In genomic region chr11:112103252-112103651, GRCm38 (mm10) we compare ENCODE assay signal across 13 mouse cellular contexts.
DNase-seq lines count a peak whose midpoint lies in the region; ATAC-seq and TF ChIP-seq lines count a peak whose summit lies in the region.
"Had no signal": no experiment of that assay in that cellular context is flagged by ENCODE, and none has a peak within 500 bp of the region (broad histone marks: within the 10 kb centered on the region; RNA-seq: fewer than 3 reads in every experiment).

No protein-coding gene starts in this region.

- peak; percentile 65 for TF ChIP-seq CTCF in hindbrain, postnatal 0 days (IDR thresholded peaks at IDR 0.05; ENCODE audit: low read depth)
- peak; percentile 35 to 41 for TF ChIP-seq CTCF in CH12.LX (conservative IDR thresholded peaks at IDR 0.05 in 1 of 2, IDR thresholded peaks at IDR 0.05 in 1 of 2; ENCODE audit: low read depth in 2 of 2, low read length in 2 of 2)

- dilution Hi-C loops in CH12.LX (cut with MboI; ENCODE audit: extremely low pct_ligation_motif_present, extremely low pct_unique_long_range_greater_than_20kb, low sequenced_read_pairs) = no loop called here

- no peak for TF ChIP-seq EP300 in CH12.LX (IDR thresholded peaks at IDR 0.05; ENCODE audit: low read length)

- H3K4me2 ChIP-seq in hindbrain, postnatal 0 days (ENCODE audit: low read depth, low read length) = no peak overlapping the region
- H3K4me2 ChIP-seq in hindbrain, embryonic 16.5 days (ENCODE audit: low read length) = no peak overlapping the region
- no peak overlapping the region for H3K4me2 ChIP-seq in CH12.LX (ENCODE audit: insufficient read depth, low read depth, poor library complexity, severe bottlenecking)

- no peaks in the 10 kb centered on the region for H3K9me3 ChIP-seq in hindbrain, postnatal 0 days (ENCODE audit: low read length)
- no peaks in the 10 kb centered on the region for H3K9me3 ChIP-seq in hindbrain, embryonic 16.5 days (ENCODE audit: control insufficient read depth, low read length)
- H3K9me3 ChIP-seq in CH12.LX (replicated peaks; ENCODE audit: low read length) = peaks cover 45% of the 10 kb centered on the region

- in situ Hi-C loops in CH12.LX (cut with MboI; ENCODE audit: low pct_ligation_motif_present, low pct_unique_long_range_greater_than_20kb, low sequenced_read_pairs) = no loop called here

- H3K9ac ChIP-seq in hindbrain, postnatal 0 days (replicated peaks; ENCODE audit: low read length) = no peak overlapping the region
- H3K9ac ChIP-seq in hindbrain, embryonic 16.5 days (ENCODE audit: low read depth, low read length) = no peak overlapping the region
- H3K9ac ChIP-seq in CH12.LX (ENCODE audit: insufficient read depth, low read depth) = no peak overlapping the region

- no peak for TF ChIP-seq POLR2A in CH12.LX (IDR thresholded peaks at IDR 0.05; ENCODE audit: low read depth, low read length)

- ATAC-seq in hindbrain, postnatal 0 days = no peak
- ATAC-seq in hindbrain, embryonic 16.5 days = no peak

- 65% methylated on average over 2 of the region's 2 CpGs for WGBS in hindbrain, postnatal 0 days
- 57% methylated on average over 2 of the region's 2 CpGs for WGBS in hindbrain, embryonic 16.5 days

- H3K4me1 ChIP-seq in hindbrain, postnatal 0 days (ENCODE audit: insufficient read depth, low read length) = no peaks in the 10 kb centered on the region
- H3K4me1 ChIP-seq in hindbrain, embryonic 16.5 days (ENCODE audit: control insufficient read depth, insufficient read depth, low read depth, low read length) = no peaks in the 10 kb centered on the region
- H3K4me1 ChIP-seq in CH12.LX (ENCODE audit: control insufficient read depth in 1 of 2, insufficient read depth in 2 of 2) = no peaks in the 10 kb centered on the region

- H3K4me3 ChIP-seq in hindbrain, postnatal 0 days (ENCODE audit: low read length) = no peak overlapping the region
- no peak overlapping the region for H3K4me3 ChIP-seq in hindbrain, embryonic 16.5 days (ENCODE audit: low read length)
- H3K4me3 ChIP-seq in CH12.LX (replicated peaks in 1 of 3; ENCODE audit: low read depth in 2 of 3, low read length in 2 of 3, poor library complexity in 1 of 3) = no peak overlapping the region

- no peak for DNase-seq in hindbrain, postnatal 0 days (ENCODE audit: low spot score)
- peak; percentile 42 for DNase-seq in 3T3-L1 (ENCODE audit: low read depth, low spot score)
- DNase-seq in CH12.LX (ENCODE audit: extremely low read depth) = peak; percentile 4
- DNase-seq in c-Kit-positive CD71-positive TER-119-negative erythroid progenitor cells, embryonic 14.5 days (ENCODE audit: low read depth) = peak; percentile 10
- no peak for DNase-seq in urinary bladder, adult 2 months (ENCODE audit: low spot score)
- no peak for DNase-seq in testis, postnatal 14 days (ENCODE audit: low spot score)
- DNase-seq in frontal cortex, adult 2 months (ENCODE audit: extremely low spot score in 1 of 2, low spot score in 1 of 2) = no peak
- DNase-seq: cerebellum, adult 11 months; gastrocnemius, postnatal 14 days; kidney, postnatal 36 days; thymus, postnatal 14 days had no signal

- no peak overlapping the region for H3K27ac ChIP-seq in hindbrain, postnatal 0 days
- H3K27ac ChIP-seq in hindbrain, embryonic 16.5 days (ENCODE audit: low read depth, low read length) = no peak overlapping the region
- no peak overlapping the region for H3K27ac ChIP-seq in CH12.LX (ENCODE audit: insufficient read depth, low read depth)
- H3K27ac ChIP-seq: macrophage had no signal

- TF ChIP-seq RAD21 in CH12.LX (IDR thresholded peaks at IDR 0.05; ENCODE audit: low read depth, low read length) = peak; percentile 15

- no peaks in the 10 kb centered on the region for H3K79me2 ChIP-seq in CH12.LX (replicated peaks; ENCODE audit: control insufficient read depth, extremely low read depth, insufficient read depth, poor library complexity, severe bottlenecking)

- H3K36me3 ChIP-seq in hindbrain, postnatal 0 days (ENCODE audit: insufficient read depth, low read length) = no peaks in the 10 kb centered on the region
- no peaks in the 10 kb centered on the region for H3K36me3 ChIP-seq in hindbrain, embryonic 16.5 days (ENCODE audit: control insufficient read depth, insufficient read depth, low read length)
- no peaks in the 10 kb centered on the region for H3K36me3 ChIP-seq in CH12.LX (replicated peaks in 1 of 2; ENCODE audit: control insufficient read depth in 1 of 2, insufficient read depth in 1 of 2, low read length in 1 of 2)

- no peaks in the 10 kb centered on the region for H3K27me3 ChIP-seq in hindbrain, postnatal 0 days (ENCODE audit: insufficient read depth, low read length)
- H3K27me3 ChIP-seq in hindbrain, embryonic 16.5 days (replicated peaks; ENCODE audit: control insufficient read depth, insufficient read depth, low read length) = no peaks in the 10 kb centered on the region
- H3K27me3 ChIP-seq in CH12.LX (replicated peaks) = no peaks in the 10 kb centered on the region

TF ChIP-seq in CH12.LX, 34 proteins besides CTCF, POLR2A, EP300 and RAD21:
- no peak for TF ChIP-seq MYC (IDR thresholded peaks at IDR 0.05; ENCODE audit: low read depth, low read length)
- peak; percentile 50; the same call in 1 of the 2 replicates for TF ChIP-seq ZNF384 (IDR thresholded peaks at IDR 0.05; ENCODE audit: low read depth, low read length)

Comparison
In these comparisons a context has a peak if more than half of its experiments do, and no peak if none do; other contexts are left out.
1. DNase-seq: peak in 3T3-L1 (single experiment), CH12.LX (single experiment) and c-Kit-positive CD71-positive TER-119-negative erythroid progenitor cells, embryonic 14.5 days (single experiment); none in hindbrain, postnatal 0 days (single experiment), urinary bladder, adult 2 months (single experiment), testis, postnatal 14 days (single experiment) and frontal cortex, adult 2 months (0 of 2).